Mouse (Mus musculus) lung, adult 2 months (tissue): Measurements from ENCODE around the gene Rtn4rl1.

Source experiments
- CTCF ChIP-seq: fragments of 200-500 bp; IDR thresholded peaks from 2 replicates; pipeline ENCODE4 v1.5.1; 2011; ENCODE audit warnings: mild to moderate bottlenecking, low read length, control low read depth; ENCODE audit not compliant: insufficient read depth
- POLR2A ChIP-seq: fragments of 200-500 bp; IDR thresholded peaks from 2 replicates; pipeline ENCODE4 v1.6.1; 2011; ENCODE audit warnings: low read depth, mild to moderate bottlenecking, control low read depth, low read length, borderline replicate concordance; ENCODE audit errors: extremely low read depth

- no peak for TF ChIP-seq CTCF
- TF ChIP-seq POLR2A, result no peak
Measured at GRCm38 (mm10) chr11:75297631-75298030, 104.0 kb downstream of the Rtn4rl1 start.
